Mouse (Mus musculus) mesoderm, embryonic 11.5 days (tissue): Measurements from ENCODE around the gene Zfyve28.
A peak's percentile ranks its signal among the peaks of the same experiment; 100 is the strongest.

Experiments used
- DNase-seq: peaks from one replicate; pipeline ENCODE4 v3.0.0-alpha.2; 2012; ENCODE audit warnings: low read depth, low spot score

Gene Zfyve28

DNA sequence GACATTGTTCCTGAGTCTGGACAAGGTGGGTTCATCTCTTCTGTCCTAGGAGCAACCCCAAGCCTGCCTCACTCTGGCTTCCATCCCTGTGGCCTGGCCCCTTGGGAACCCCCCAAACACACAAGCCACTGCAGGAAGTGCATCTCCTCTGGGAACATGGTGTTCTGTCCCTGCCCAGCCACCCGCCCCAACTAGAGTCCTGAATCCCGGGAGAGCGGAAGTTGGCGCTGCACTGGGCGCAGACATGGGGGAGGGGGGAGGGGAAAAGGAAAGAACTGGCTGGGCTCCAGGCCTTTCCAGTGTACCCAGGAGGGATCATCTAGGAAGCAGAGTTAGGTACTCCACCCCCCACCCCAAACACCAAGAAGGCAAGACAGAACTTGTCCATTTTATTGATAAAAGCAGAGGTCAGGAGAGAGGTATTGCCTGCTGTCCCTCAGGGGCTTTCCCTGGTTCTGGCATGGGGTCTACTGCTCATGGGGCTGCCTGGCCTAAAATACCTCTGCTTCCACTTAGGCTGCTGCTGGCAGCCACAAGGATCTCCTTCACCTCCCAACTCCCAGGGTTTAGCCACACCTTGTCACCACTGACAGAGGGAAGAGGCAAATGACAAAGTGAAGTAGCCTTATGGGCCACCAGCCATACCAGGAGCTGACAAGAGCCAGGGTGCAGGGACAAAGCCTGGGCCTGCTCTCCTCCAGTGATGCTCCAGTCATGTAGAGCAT, 104.9 kb downstream of the Zfyve28 start:
- no peak for DNase-seq

DNA sequence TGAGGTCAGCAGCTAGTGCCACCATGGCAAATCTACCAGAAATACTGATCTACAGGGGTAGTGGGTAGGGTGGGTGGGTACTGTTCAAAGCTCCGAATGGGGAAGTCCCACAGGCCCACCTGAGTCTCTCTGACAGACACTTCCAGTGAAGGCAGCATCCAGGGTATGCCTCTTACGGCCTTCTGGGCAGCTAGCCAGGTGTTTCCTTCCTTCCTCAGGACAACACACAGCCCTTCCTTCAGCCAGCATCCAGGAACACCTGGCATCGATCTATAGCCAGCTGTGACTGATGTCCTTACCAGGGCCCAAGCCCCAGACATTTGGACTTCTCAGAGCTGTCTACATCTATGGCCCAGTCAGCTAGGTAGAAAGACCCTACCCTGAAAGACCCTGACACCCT, 105.8 kb downstream of the Zfyve28 start:
- DNase-seq, result no peak

DNA sequence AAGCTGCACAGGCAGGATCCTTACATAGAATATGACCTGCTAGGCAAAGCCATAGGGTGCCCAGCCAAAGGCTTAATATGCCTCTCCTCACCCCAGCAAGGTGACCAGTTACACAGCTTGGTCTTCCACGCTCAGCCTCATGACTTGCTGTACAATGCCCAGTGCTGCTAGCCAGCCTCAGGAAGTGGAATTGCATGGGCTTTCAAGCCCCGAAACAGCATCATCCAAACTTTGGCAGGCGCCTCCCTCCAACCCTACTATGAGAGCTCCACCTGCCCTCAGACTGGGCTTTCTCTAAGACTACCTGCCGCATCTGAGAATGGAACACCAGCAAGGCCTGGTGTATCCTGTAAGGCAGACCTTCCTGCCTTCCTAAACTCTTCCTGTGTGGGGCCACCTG, 110.4 kb downstream of the Zfyve28 start:
- no peak for DNase-seq

DNA sequence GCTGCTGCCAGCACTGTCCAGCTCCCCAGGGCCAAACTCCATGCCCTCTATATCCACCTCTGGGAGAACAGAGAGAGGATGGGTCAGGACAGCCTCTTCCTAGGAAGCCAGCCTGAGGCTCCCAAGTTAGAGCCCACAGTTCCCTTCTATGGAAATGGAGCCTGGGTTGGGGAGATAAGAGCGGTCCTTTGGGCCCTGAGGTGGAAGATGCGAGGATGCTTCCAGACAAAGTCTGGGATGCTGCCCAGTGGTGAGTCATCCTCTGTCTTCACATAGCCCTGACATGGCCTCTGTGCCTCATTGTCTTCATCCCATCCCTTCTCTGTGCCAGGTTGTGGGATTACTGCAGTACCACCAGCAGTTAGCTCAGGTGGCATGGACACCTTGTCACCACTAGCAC, 111.2 kb downstream of the Zfyve28 start:
- no peak for DNase-seq

DNA sequence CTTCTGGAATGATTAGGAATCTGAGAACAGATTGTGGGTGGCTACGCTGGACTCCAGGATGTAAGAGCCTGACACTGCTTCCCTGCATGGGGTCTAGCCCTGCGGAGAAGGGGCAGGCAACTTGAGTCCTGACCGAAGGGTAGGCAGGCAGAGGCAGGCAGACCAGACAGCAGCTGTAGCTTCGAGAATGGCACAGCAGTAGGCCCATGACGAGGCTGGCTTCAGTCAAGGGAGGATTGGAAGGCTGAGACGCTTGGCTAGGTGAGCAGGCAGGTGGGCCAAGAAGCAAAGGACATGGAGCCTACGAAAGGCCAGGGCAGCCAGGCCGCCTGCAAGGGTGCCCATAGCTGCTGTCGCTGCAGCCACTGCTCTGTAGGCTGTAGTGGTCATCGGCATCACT, 111.6 kb downstream of the Zfyve28 start:
- no peak for DNase-seq

DNA sequence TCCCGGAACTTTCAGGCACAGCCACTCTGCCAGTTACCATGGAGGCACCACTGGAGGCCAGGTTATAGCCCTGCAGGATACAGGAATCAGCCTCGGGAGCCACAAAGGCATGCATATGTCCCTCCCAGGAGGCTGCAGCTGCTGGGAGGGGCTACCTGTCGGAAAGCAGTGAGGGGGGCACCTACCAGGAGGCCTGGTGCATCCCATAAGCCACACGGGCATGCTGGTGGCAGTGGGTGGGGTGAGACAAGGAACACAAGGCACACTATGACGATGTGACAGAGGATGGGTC, 112.9 kb downstream of the Zfyve28 start:
- DNase-seq, result no peak

DNA sequence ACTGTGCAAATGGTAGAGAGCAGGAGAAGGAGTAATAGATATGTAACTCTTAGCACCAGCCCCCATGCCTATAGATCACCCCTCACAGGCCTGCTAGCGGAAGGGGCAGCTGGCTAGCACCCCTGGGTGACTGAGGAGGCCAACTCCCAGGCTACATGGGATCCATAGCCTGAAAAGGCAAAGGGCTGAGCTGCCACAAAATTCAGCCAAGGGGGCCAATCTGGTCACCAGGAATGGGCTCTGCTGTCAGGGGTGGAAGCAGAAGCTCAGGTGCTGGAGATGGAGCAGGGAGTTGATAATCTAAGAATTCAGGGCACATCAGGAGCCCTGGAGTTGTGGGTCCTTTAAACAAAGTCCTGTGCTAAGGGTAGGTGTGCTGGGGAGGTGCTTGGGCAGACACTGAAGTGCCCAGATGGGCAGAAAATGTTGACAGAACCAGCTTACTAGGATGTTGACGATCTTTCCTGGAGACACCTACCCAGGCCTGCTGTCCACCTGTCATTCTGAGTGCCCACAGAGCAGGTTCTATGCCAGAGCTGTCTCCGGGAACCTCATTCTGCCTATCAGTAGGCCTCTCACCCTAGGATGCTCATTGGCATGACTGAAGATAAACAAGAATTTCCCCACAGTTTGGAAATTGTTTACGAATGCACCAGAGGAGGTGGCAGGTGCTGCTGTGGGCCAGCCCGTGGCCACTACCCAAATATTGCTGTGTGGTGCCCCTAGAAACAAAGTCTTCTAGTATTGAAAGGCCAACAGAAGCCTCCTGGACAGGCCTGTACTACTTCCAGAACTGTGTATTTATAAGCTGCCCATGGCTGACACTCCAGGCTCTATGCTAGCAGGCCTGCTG, 113.5 kb downstream of the Zfyve28 start:
- DNase-seq, result no peak

DNA sequence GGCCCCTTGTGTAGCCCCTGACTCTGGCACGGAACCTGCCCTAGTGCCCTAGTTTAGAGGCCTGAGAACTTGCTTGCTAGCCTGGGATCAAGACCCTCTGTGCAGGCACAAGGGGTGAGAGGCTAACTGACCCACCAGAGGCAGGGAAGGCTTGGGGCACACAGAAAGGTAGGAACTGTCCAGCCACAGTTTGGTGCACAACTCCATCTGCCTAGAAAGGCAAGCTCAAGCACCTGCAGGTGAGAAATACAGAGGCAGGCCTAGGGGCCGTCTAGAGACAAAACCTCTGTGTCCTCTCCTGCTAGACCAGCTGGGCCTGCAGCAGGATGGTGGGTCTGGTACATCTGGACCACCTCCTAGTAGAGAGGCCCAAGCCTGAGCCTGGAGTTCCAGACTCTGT, 114.2 kb downstream of the Zfyve28 start:
- DNase-seq, result no peak

DNA sequence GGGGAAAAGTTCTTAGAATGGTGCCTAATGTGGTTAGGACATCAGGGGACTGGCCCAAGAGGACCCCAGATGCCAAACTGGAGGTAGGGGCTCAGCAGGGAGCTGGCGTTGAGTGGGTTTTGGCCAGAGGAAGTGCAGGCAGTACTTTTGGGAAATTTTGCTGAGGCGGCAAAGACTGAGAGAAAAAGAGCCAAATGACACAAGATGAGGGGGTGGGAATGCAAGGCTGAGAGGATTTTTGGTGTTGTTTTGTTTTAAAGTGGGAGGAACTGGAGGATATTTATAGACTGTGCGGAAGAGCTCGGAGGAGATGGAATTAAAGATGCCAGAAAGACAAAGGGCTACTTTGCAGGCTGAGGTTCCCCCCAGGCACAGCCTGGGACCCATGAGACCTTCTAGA, 117.5 kb downstream of the Zfyve28 start:
- no peak for DNase-seq

DNA sequence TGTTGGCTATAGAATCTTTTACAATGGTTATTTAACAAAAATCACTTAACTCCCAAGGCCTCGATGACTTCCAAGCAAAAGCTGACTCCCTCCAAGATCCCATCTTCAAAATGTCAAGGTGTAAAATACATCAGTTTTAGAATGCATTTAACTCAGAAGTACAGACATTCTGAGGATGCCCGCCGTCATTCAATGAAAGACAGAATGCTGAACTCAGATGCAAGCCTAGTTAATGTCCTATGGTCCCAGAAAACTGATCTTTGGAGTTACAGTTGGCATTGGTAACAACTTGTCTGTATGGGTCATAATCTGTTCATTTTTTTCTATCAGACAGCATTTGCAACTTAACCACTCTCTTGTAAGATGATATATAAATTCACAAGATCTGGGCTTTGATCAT, 118.3 kb downstream of the Zfyve28 start:
- DNase-seq, result no peak

DNA sequence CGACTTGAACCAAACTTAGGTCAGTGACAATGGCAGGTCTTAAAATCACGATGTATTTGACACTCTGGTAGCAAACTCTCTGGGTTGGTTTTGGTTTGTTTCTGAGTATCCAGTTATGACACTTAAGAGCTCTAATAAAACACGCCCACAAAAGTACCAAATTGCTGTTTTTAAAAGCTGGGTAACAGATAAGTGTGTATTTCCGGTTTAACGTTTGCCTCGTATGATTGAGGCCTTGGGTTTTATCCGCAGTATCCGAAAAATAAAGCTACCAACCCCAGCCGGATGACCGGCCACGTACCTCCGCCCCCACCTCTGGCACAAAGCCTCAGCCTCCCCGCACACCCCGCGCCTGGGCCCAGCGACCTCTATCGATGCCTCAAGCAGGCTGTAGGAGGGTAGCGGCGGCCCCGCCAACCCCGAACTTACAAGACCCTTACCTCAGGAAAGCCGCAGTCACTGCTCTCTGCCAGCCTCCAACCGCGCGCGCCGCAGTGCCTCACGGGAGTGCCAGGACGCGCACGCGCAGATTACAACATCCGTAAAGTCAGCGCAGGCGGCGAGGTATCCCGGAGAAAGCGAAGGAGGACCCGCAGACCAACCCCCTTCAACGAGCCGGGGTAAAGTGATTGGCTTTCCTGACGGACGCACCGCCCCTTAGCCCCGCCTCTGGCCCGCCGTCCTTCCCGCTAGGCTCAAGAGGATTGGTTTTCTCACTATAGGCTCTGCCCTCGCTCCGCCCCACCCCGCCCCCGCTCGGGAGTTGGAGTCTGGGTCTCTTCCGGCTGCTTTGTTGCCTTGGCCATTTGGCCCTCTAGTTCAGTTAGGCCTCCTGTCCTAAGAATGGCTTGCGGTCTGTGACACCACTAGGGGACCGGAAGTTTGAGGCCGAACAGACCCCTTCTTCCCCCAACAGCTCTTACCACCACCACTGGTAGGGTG, 119.0 kb downstream of the Zfyve28 start, which contains the start of the genes Poln and Haus3:
TSS of gene Poln (minus strand) at position 499 of the 942 bp plus-strand sequence.
TSS of gene Haus3 (minus strand) at position 578 of the 942 bp plus-strand sequence.
- DNase-seq, result peak; percentile 99

DNA sequence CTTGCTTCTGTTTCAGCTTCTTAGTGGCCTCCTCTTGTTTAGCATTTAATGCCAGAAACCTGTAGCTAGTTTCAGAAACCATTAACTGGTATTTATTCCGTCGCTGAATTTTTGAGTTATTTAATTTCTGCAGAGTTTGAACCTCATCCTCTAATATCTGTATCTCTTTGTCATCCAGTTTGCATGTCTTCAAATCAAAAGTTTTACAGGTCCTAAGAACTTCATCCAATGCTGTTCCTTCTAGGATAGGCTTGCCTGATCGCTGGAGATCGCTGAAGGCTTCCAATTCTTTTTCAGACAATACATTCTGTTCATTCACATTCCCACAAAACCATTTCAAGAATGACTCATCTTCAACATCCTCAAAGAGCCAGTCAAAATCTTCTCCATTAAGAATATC, 120.4 kb downstream of the Zfyve28 start:
- DNase-seq, result no peak

DNA sequence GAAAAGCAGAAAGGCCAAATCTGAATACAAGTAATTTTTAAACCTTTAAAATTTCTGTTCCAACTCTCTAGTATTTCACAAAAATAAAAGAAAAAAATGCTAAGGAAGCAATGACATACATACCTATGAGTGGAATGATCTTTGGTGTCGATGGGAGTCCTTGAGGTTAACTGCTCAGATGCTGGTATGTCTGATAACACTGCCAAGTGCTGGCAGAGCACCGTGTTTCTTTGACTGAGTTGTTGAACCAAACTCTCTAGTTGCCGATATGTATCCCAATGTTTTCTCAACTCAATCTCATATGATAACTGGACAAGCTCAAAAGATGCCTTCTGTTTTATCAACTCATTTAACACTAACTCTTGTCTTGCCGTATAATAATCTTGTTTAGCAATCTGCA, 122.5 kb downstream of the Zfyve28 start:
- no peak for DNase-seq

DNA sequence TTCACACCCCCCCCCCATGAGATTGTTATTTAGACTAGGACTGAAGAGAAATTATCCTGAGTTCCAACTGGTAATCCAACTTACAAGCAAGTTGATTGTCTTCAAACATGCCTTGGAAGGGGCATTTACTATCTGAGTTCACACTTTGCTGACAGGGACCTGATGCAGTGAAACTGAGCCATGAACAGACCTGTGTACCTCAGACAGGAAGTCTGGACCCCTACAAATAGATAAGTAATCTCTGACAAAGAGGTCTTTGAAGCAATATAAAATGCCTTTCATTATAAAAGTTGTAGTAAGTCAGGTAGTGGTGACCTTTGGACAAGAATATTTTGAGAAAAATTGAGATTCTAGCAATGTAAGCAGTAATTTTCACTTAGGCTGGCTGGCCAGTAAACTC, 139.8 kb downstream of the Zfyve28 start:
- DNase-seq, result no peak

DNA sequence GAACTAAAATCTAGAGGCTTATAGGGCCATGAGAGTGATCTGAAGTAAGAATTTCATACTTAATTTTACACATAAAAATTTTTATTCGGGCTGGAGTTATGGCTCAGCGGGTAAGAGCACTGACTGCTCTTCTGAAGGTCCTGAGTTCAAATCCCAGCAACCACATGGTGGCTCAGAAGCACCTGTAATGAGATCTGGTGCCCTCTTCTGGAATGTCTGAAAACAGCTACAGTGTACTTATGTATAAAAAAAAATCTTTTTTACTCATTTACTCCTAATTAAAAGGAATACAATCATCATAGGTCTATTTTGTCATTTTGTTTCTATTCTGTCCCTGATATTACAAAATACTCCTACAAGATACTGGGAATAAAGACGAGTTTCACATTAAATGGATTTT, 140.7 kb downstream of the Zfyve28 start:
- no peak for DNase-seq
